Mouse (Mus musculus) megakaryocyte, embryonic 14.5 days (primary cell): ENCODE data around the gene Rarres1.

Experiments
- FLI1 ChIP-seq: IDR thresholded peaks from 2 replicates; pipeline ENCODE4 v1.6.1; 2012; ENCODE audit warnings: low read length, inconsistent platforms, mixed read lengths
- GATA1 ChIP-seq: IDR thresholded peaks from 3 replicates; pipeline ENCODE4 v1.6.1; 2012; ENCODE audit warnings: mixed read lengths, low read length, inconsistent platforms, borderline replicate concordance

GRCm38 (mm10) chr3:67522709-67523108 lies 7.4 kb upstream of the Rarres1 start:
- no peak for TF ChIP-seq GATA1
- TF ChIP-seq FLI1 = no peak
